8 mouse cellular contexts compared by ENCODE assay signal in genomic region chr8:57429166-57429887, GRCm38 (mm10). TPM values are rescaled to one million over a fixed set of nuclear protein-coding genes. Genes with fewer than 3 reads are reported as not detected.
DNase-seq lines count a peak whose midpoint lies in the region; ATAC-seq lines count a peak whose summit lies in the region.

No protein-coding gene starts in this region.

- no peak overlapping the region for H3K9ac ChIP-seq in hindbrain, embryonic 14.5 days

- no peak overlapping the region for H3K27ac ChIP-seq in hindbrain, embryonic 14.5 days

- no peaks in the 10 kb centered on the region for H3K4me1 ChIP-seq in hindbrain, embryonic 14.5 days (replicated peaks; ENCODE audit: control insufficient read depth, insufficient read depth, low read length)

- peak; percentile 53 for DNase-seq in Muller cell, postnatal 12 days (ENCODE audit: inconsistent ontology term)
- DNase-seq in cerebellum, adult 9-10 months, result peak; percentile 81
- peak; percentile 39 to 56 for DNase-seq in frontal cortex, postnatal 25 days (ENCODE audit: low spot score in 2 of 2)
- DNase-seq in hindbrain, embryonic 14.5 days (ENCODE audit: low spot score), result peak; percentile 91
- DNase-seq in layer of hippocampus, postnatal 10 days (ENCODE audit: low spot score in 2 of 2), result peak; percentile 82 to 84
- DNase-seq in lung, postnatal 36 days, result peak; percentile 83
- DNase-seq in retina, embryonic 14.5 days (ENCODE audit: low spot score), result peak; percentile 90
- peak; percentile 80 for DNase-seq in urinary bladder, postnatal 25 days (ENCODE audit: low spot score)

- no peak overlapping the region for H3K4me3 ChIP-seq in hindbrain, embryonic 14.5 days (replicated peaks; ENCODE audit: low read length)

- H3K36me3 ChIP-seq in hindbrain, embryonic 14.5 days (replicated peaks; ENCODE audit: control insufficient read depth, insufficient read depth), result no peaks in the 10 kb centered on the region

- no peak for ATAC-seq in hindbrain, embryonic 14.5 days (ENCODE audit: low FRiP score)

- no peaks in the 10 kb centered on the region for H3K9me3 ChIP-seq in hindbrain, embryonic 14.5 days (ENCODE audit: control insufficient read depth, low read length)

- 38% methylated on average over 18 of the region's 18 CpGs for WGBS in hindbrain, embryonic 14.5 days

- H3K4me2 ChIP-seq in hindbrain, embryonic 14.5 days (replicated peaks), result 0 out of 2 replicates have a peak overlapping the region, but pooled peaks have one; percentile 13

- no peaks in the 10 kb centered on the region; the same call in 1 of the 2 replicates for H3K27me3 ChIP-seq in hindbrain, embryonic 14.5 days (ENCODE audit: control insufficient read depth, insufficient read depth, low read length)

RNA-seq across cellular contexts. Expression of gene Scrg1, which starts 26.4 kb away (rescaled TPM):
- 8.9 and 10.2 TPM in 2 replicates for polyA plus RNA-seq in hindbrain, embryonic 14.5 days (2014; fragmentation: Nextera tagmentation; extraction: Ambion mirVana)
- 10 to 100 TPM; 69.0 to 69.3 TPM for total RNA-seq in layer of hippocampus, postnatal 10 days (2021)

RNA-seq across cellular contexts. Expression of gene Sap30, which starts 58.3 kb away (rescaled TPM):
- polyA plus RNA-seq in hindbrain, embryonic 14.5 days (2014; fragmentation: Nextera tagmentation; extraction: Ambion mirVana), result 29.9 and 35.4 TPM in 2 replicates
- 10 to 100 TPM; 12.5 to 13.7 TPM for total RNA-seq in layer of hippocampus, postnatal 10 days (2021)
